Mouse (Mus musculus) limb, embryonic 12.5 days (tissue): Measurements from ENCODE around the gene Npm1. TPM values are rescaled to one million over a fixed set of nuclear protein-coding genes. Genes with fewer than 3 reads are reported as not detected.

Source experiments
- ATAC-seq: fragments of 200-750 bp; cut with Nextera tagmentation; 2 replicates; pipeline ENCODE4 v1.8.0; 2017; ENCODE audit warnings: low read depth, moderate TSS enrichment; ENCODE audit not compliant: insufficient number of reproducible peaks, insufficient read depth, low FRiP score, low TSS enrichment
- H3K27ac ChIP-seq: fragments of 300-500 bp; sonication (generic); 2 replicates; pipeline ENCODE4 v1.5.1; 2016; ENCODE audit warnings: mild to moderate bottlenecking, moderate library complexity
- H3K27me3 ChIP-seq: fragments of 300-500 bp; sonication (generic); 2 replicates; pipeline ENCODE4 v1.6.1; 2016; ENCODE audit warnings: mild to moderate bottlenecking, moderate library complexity
- H3K36me3 ChIP-seq: fragments of 300-500 bp; sonication (generic); 2 replicates; pipeline ENCODE4 v1.6.1; 2016; ENCODE audit warnings: mild to moderate bottlenecking, moderate library complexity
- H3K4me1 ChIP-seq: fragments of 300-500 bp; sonication (generic); replicated peaks from 2 replicates; pipeline ENCODE4 v1.6.1; 2016
- H3K4me2 ChIP-seq: fragments of 300-500 bp; sonication (generic); 2 replicates; pipeline ENCODE4 v1.6.1; 2016; ENCODE audit warnings: mild to moderate bottlenecking, moderate library complexity
- H3K4me3 ChIP-seq: fragments of 300-500 bp; sonication (generic); replicated peaks from 2 replicates; pipeline ENCODE4 v1.5.1; 2016; ENCODE audit warnings: mild to moderate bottlenecking
- H3K9ac ChIP-seq: fragments of 300-500 bp; sonication (generic); replicated peaks from 2 replicates; pipeline ENCODE4 v1.6.1; 2016; ENCODE audit warnings: mild to moderate bottlenecking, moderate library complexity
- H3K9me3 ChIP-seq: fragments of 300-500 bp; sonication (generic); 2 replicates; pipeline ENCODE4 v1.6.1; 2016; ENCODE audit warnings: mild to moderate bottlenecking, moderate library complexity
- WGBS: fragments of 180-500 bp; shearing (Covaris S2); methylation state at CpG from one replicate; pipeline ENCODE4 v1.1.7; 2016; 5-methylcytosine and 5-hydroxymethylcytosine counted together
- polyA plus RNA-seq: library from polyadenylated mRNA; unstranded; fragments of >200 nt; fragmentation: Nextera tagmentation; extraction: Ambion mirVana; gene quantifications from 2 replicates; pipeline ENCODE4 v1.2.1, GENCODE M21; 2016

Npm1 gene
- polyA plus RNA-seq, 1 experiment from 2014 or later = 1,112 TPM

- H3K9me3 ChIP-seq = no peaks in the 10 kb centered on the region
- 2% methylated on average over 15 of the region's 15 CpGs for WGBS
- no peak overlapping the region for H3K27ac ChIP-seq
- H3K36me3 ChIP-seq = no peaks in the 10 kb centered on the region
- H3K4me2 ChIP-seq = no peak overlapping the region
- no peak for ATAC-seq
- no peak overlapping the region for H3K4me3 ChIP-seq
- peaks cover 41% of the 10 kb centered on the region for H3K4me1 ChIP-seq
- no peak overlapping the region for H3K9ac ChIP-seq
- H3K27me3 ChIP-seq = peaks cover 98% of the 10 kb centered on the region
Observed at GRCm38 (mm10) chr11:33199117-33199514, 36.1 kb upstream of the Npm1 start.

DNA sequence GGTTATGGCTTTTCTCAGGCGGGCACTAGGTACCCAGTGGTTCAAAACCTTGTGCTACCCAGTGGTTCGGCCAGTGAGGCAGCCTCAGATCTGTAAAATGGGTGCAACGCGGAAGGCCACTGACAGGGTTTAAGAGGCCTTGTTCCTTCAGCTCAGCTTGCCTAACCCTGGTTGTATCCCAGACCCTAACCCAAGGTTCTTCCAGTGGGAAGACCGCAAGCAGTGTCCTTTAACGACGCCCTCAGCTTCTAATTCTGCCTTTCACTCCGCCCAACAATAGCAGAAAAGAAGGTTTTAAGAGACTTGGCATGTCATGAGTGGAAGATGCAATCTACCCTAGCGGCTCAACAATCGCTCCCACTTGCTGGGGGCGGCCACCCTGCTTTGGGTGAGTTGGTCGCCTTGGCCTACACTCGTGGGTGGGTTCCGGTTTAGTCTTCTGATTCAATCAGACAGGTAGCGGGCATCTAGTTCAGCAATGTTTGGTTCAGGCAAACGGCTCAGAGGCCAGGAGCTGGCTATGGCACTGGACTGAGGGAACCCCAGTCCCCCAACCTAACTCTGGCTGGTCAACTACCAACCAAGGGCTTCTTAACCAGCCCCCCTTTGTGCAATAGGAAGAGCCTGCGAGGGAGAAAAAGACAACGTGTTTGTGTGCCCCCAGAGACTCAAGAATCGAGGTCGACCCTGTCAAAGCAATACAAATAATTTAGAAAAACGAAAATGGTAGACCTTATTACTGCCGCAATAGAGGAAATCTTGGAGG, 35.5 kb upstream of the Npm1 start:
- Histone ChIP-seq H3K27ac (no peak overlapping the region), H3K4me3 (no peak overlapping the region), H3K4me2 (no peak overlapping the region), H3K36me3 (no peaks in the 10 kb centered on the region), H3K9ac (no peak overlapping the region), H3K27me3 (peaks cover 98% of the 10 kb centered on the region), H3K4me1 (peaks cover 45% of the 10 kb centered on the region), H3K9me3 (no peaks in the 10 kb centered on the region)
- WGBS = 17% methylated on average over 22 of the region's 22 CpGs
- ATAC-seq = no peak

DNA sequence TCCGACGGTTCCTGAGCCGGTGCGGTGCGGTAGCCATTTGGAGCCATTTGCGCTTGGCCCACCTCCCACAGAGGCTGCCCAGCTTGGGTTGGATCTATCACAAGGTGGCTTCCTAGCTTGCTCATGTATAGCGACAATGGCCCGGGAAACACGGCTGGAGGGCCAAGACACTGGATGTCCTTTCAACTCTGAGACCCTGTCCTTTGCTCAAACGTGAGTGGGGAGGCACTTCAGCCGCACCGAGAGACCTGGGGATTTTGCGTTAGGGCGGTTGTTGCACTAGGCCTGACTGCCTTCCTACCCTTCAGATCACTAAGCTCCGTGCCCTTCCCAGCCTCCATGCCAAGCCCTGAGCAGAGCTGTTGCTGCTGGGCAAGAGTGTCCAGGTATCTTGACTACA, 34.7 kb upstream of the Npm1 start:
- 16% methylated on average over 15 of the region's 15 CpGs for WGBS
- Histone ChIP-seq H3K27me3 (peaks cover 97% of the 10 kb centered on the region), H3K4me2 (no peak overlapping the region), H3K36me3 (no peaks in the 10 kb centered on the region), H3K4me1 (peaks cover 39% of the 10 kb centered on the region), H3K9me3 (no peaks in the 10 kb centered on the region), H3K27ac (no peak overlapping the region), H3K4me3 (no peak overlapping the region), H3K9ac (no peak overlapping the region)
- no peak for ATAC-seq

DNA sequence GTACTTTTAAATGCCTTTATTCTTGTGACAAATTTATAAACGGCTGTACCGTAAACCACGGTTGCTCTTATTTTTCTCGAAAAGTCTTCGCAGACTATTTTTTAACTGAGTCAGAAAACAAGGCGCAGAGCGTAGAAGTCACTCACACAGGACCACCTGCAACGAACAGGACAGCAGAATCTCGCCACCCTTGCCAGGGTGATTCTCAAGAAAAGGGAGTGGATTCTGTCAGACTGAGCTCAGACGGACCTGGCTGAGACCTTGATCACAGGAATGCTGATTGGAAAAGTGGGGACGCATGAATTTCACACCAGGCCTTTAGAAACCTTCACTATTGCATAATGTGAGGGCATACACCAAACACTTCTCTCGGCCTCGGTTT, 34.1 kb upstream of the Npm1 start:
- Histone ChIP-seq H3K4me3 (no peak overlapping the region), H3K36me3 (no peaks in the 10 kb centered on the region), H3K4me2 (no peak overlapping the region), H3K27ac (no peak overlapping the region), H3K4me1 (peaks cover 34% of the 10 kb centered on the region), H3K9ac (no peak overlapping the region), H3K9me3 (no peaks in the 10 kb centered on the region), H3K27me3 (peaks cover 92% of the 10 kb centered on the region)
- ATAC-seq = no peak
- 25% methylated on average over 13 of the region's 13 CpGs for WGBS

GRCm38 (mm10) chr11:33196447-33197132, 33.6 kb upstream of the Npm1 start:
- H3K9ac ChIP-seq = no peak overlapping the region
- H3K27ac ChIP-seq = no peak overlapping the region
- H3K4me3 ChIP-seq = no peak overlapping the region
- ATAC-seq = no peak
- H3K4me2 ChIP-seq = no peak overlapping the region; the same call in 1 of the 2 replicates
- H3K4me1 ChIP-seq = peaks cover 33% of the 10 kb centered on the region
- WGBS = 7% methylated on average over 24 of the region's 24 CpGs
- no peaks in the 10 kb centered on the region for H3K36me3 ChIP-seq
- peaks cover 90% of the 10 kb centered on the region for H3K27me3 ChIP-seq
- no peaks in the 10 kb centered on the region for H3K9me3 ChIP-seq

DNA sequence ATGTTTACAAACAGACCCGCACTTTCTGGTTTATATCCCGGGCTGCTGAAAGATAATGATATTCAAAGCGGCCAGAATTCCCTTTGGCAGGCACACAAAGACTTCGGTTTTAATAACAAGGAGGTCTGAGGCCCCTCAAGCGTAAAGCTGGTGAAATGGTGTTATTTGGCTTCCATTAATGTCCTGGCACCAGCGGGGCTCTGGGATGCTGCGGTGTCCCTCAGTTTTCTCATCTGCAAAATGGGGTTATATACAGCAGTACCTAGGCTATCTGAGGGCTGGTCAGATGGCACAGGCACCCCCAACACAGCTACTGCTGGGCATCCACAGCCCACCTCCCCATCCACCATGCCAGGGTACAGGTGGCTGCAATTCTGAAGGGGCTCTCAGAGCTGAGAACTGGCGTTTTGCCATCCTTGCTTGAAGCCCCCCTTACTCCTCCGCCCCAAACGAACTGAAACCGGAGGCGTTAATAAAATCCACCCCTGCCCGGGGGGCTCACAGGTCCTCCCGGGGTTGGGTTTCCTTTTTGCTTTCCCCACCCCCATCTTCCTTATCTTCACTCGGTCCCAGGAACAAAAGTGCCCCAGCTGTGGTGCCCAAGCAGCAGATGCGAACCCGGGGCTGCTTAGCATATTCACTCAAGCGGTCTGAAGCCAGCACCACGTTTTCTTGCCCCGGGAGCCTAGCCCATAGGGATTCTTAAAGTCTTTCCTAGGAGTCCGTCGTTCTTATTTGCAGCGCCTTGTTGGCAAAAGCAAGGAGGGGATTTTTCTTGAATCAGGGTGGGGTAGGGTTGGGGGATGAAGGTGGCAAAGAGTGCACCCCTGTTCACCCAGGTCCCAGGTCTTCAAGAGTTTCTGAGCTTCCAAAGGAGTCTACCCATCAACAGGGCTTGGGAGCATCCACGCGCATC, 32.8 kb upstream of the Npm1 start:
- no peak for ATAC-seq
- WGBS = 3% methylated on average over 25 of the region's 25 CpGs
- no peaks in the 10 kb centered on the region for H3K36me3 ChIP-seq

GRCm38 (mm10) chr11:33195061-33195460, 32.1 kb upstream of the Npm1 start:
- H3K9ac ChIP-seq = no peak overlapping the region
- H3K36me3 ChIP-seq = no peaks in the 10 kb centered on the region
- no peak overlapping the region for H3K27ac ChIP-seq
- H3K9me3 ChIP-seq = no peaks in the 10 kb centered on the region
- 25% methylated on average over 7 of the region's 7 CpGs for WGBS
- H3K4me3 ChIP-seq = no peak overlapping the region
- ATAC-seq = no peak
- peaks cover 90% of the 10 kb centered on the region for H3K27me3 ChIP-seq
- H3K4me2 ChIP-seq = no peak overlapping the region
- peaks cover 18% of the 10 kb centered on the region for H3K4me1 ChIP-seq

More for the DNA sequence above, 32.8 kb upstream of the Npm1 start:
- peaks cover 25% of the 10 kb centered on the region for H3K4me1 ChIP-seq
- peaks cover 90% of the 10 kb centered on the region for H3K27me3 ChIP-seq
- H3K9me3 ChIP-seq = no peaks in the 10 kb centered on the region
- no peak overlapping the region for H3K27ac ChIP-seq
- no peak overlapping the region; the same call in 1 of the 2 replicates for H3K4me2 ChIP-seq
- no peak overlapping the region for H3K9ac ChIP-seq
- no peak overlapping the region for H3K4me3 ChIP-seq

- H3K27ac ChIP-seq = no peak overlapping the region
- H3K4me3 ChIP-seq = peak overlapping the region; percentile 19
- peak overlapping the region; percentile 43 for H3K4me2 ChIP-seq
- peaks cover 11% of the 10 kb centered on the region; the same call in 1 of the 2 replicates for H3K4me1 ChIP-seq
- H3K9me3 ChIP-seq = no peaks in the 10 kb centered on the region
- peak; percentile 61; the same call in 1 of the 2 replicates for ATAC-seq
- 0% methylated on average over 11 of the region's 12 CpGs for WGBS
- peaks cover 79% of the 10 kb centered on the region for H3K27me3 ChIP-seq
- H3K9ac ChIP-seq = no peak overlapping the region
- no peaks in the 10 kb centered on the region for H3K36me3 ChIP-seq
Observed at GRCm38 (mm10) chr11:33193695-33194094, 30.7 kb upstream of the Npm1 start.

- H3K36me3 ChIP-seq = no peaks in the 10 kb centered on the region
- no peak overlapping the region for H3K27ac ChIP-seq
- ATAC-seq = no peak
- peaks cover 15% of the 10 kb centered on the region for H3K4me1 ChIP-seq
- peaks cover 33% of the 10 kb centered on the region for H3K27me3 ChIP-seq
- H3K4me3 ChIP-seq = no peak overlapping the region
- H3K9me3 ChIP-seq = no peaks in the 10 kb centered on the region
- H3K4me2 ChIP-seq = no peak overlapping the region
- no peak overlapping the region for H3K9ac ChIP-seq
- 84% methylated on average over 3 of the region's 3 CpGs for WGBS
Observed at GRCm38 (mm10) chr11:33181804-33182203, 18.8 kb upstream of the Npm1 start.

GRCm38 (mm10) chr11:33180701-33181116, 17.7 kb upstream of the Npm1 start:
- no peak overlapping the region for H3K27ac ChIP-seq
- peaks cover 15% of the 10 kb centered on the region for H3K4me1 ChIP-seq
- H3K9ac ChIP-seq = peak overlapping the region; percentile 50
- H3K27me3 ChIP-seq = peaks cover 43% of the 10 kb centered on the region
- no peak for ATAC-seq
- 1% methylated on average over 18 of the region's 18 CpGs for WGBS
- no peaks in the 10 kb centered on the region for H3K9me3 ChIP-seq
- H3K36me3 ChIP-seq = no peaks in the 10 kb centered on the region
- peak overlapping the region; percentile 70 for H3K4me2 ChIP-seq
- H3K4me3 ChIP-seq = peak overlapping the region; percentile 34

GRCm38 (mm10) chr11:33179802-33180201, 16.8 kb upstream of the Npm1 start:
- 69% methylated on average over 1 of the region's 1 CpGs for WGBS

More at GRCm38 (mm10) chr11:33179802-33180201, 16.8 kb upstream of the Npm1 start:
- Histone ChIP-seq H3K4me3 (no peak overlapping the region), H3K9ac (no peak overlapping the region), H3K36me3 (no peaks in the 10 kb centered on the region), H3K4me1 (peaks cover 15% of the 10 kb centered on the region), H3K27me3 (peaks cover 49% of the 10 kb centered on the region), H3K4me2 (no peak overlapping the region), H3K9me3 (no peaks in the 10 kb centered on the region), H3K27ac (no peak overlapping the region)
- no peak for ATAC-seq
